Mouse (Mus musculus): ENCODE data around the gene P4ha1.
"Not testable (repeated sequence)": the region's sequence is repeated elsewhere in the genome, so short reads cannot be mapped to it uniquely, and the experiment has no call there.

The P4ha1 gene

GRCm38 (mm10) chr10:59323100-59323487, at the start of gene P4ha1:
TSS of gene P4ha1 (plus strand) at chr10:59323296.
- peak; percentile 98 for DNase-seq (ENCODE audit: low spot score)

- no peak for DNase-seq (ENCODE audit: low spot score)
These were observed 47.4 kb upstream of the P4ha1 start for GRCm38 (mm10) chr10:59275745-59276144.

- no peak for DNase-seq (ENCODE audit: low spot score)
These were observed 46.0 kb upstream of the P4ha1 start for GRCm38 (mm10) chr10:59277116-59277515.

- no peak for DNase-seq (ENCODE audit: low spot score)
These were observed 45.2 kb upstream of the P4ha1 start for GRCm38 (mm10) chr10:59277729-59278475.

- no peak for DNase-seq (ENCODE audit: low spot score)
These were observed 39.9 kb upstream of the P4ha1 start for GRCm38 (mm10) chr10:59283164-59283563.

- no peak for DNase-seq (ENCODE audit: low spot score)
These were observed 39.3 kb upstream of the P4ha1 start for GRCm38 (mm10) chr10:59283749-59284148.

GRCm38 (mm10) chr10:59285530-59285929, 37.6 kb upstream of the P4ha1 start:
- no peak for DNase-seq (ENCODE audit: low spot score)

GRCm38 (mm10) chr10:59287251-59287650, 35.8 kb upstream of the P4ha1 start:
- DNase-seq (ENCODE audit: low spot score): no peak

GRCm38 (mm10) chr10:59287662-59288061, 35.4 kb upstream of the P4ha1 start:
- no peak for DNase-seq (ENCODE audit: low spot score)

- DNase-seq (ENCODE audit: low spot score): no peak
These were observed 34.0 kb upstream of the P4ha1 start for GRCm38 (mm10) chr10:59289062-59289461.

GRCm38 (mm10) chr10:59291536-59291935, 31.6 kb upstream of the P4ha1 start:
- no peak for DNase-seq (ENCODE audit: low spot score)

- no peak for DNase-seq (ENCODE audit: low spot score)
These were observed 31.0 kb upstream of the P4ha1 start for GRCm38 (mm10) chr10:59292079-59292478.

GRCm38 (mm10) chr10:59292558-59292957, 30.5 kb upstream of the P4ha1 start:
- peak; percentile 60 for DNase-seq (ENCODE audit: low spot score)

GRCm38 (mm10) chr10:59295241-59295811, 27.8 kb upstream of the P4ha1 start:
- DNase-seq (ENCODE audit: low spot score): peak; percentile 65

GRCm38 (mm10) chr10:59296261-59296660, 26.8 kb upstream of the P4ha1 start:
- peak; percentile 68 for DNase-seq (ENCODE audit: low spot score)

- DNase-seq (ENCODE audit: low spot score): not testable (repeated sequence)
These were observed 20.4 kb upstream of the P4ha1 start for GRCm38 (mm10) chr10:59302671-59303070.

GRCm38 (mm10) chr10:59308993-59309715, 13.9 kb upstream of the P4ha1 start:
- peak; percentile 18 for DNase-seq (ENCODE audit: low spot score)

- DNase-seq (ENCODE audit: low spot score): no peak
These were observed 13.0 kb upstream of the P4ha1 start for GRCm38 (mm10) chr10:59310124-59310523.

- no peak for DNase-seq (ENCODE audit: low spot score)
These were observed 12.2 kb upstream of the P4ha1 start for GRCm38 (mm10) chr10:59310691-59311457.

GRCm38 (mm10) chr10:59311881-59312280, 11.2 kb upstream of the P4ha1 start:
- DNase-seq (ENCODE audit: low spot score): no peak

- no peak for DNase-seq (ENCODE audit: low spot score)
These were observed 2.0 kb upstream of the P4ha1 start for GRCm38 (mm10) chr10:59321112-59321511.

GRCm38 (mm10) chr10:59322271-59322670, 825 bp upstream of the P4ha1 start:
- DNase-seq (ENCODE audit: low spot score): no peak

Measured in T-cell, adult 2 months (primary cell).